Mouse (Mus musculus) mouse embryonic stem cell (cell line): Measurements from ENCODE around the gene Bmp8b.
"Not testable (repeated sequence)": the region's sequence is repeated elsewhere in the genome, so short reads cannot be mapped to it uniquely, and the experiment has no call there.

ENCODE experiments used
- in situ Hi-C, 2 experiments: fragments of 300-500 bp; cut with MboI; formaldehyde crosslinking; loops; 1 replicate in 1 of 2; 3 replicates in 1 of 2; pipeline ENCODE4 v1.14.3; 2019 to 2020; ENCODE audit warnings: low sequenced_read_pairs in 2 of 2, low pct_unique_long_range_greater_than_20kb in 1 of 2, mixed read lengths in 1 of 2; ENCODE audit not compliant: unreplicated experiment in 1 of 2

The Bmp8b gene

GRCm38 (mm10) chr4:123160571-123160970, 55.6 kb downstream of the Bmp8b start:
- in situ Hi-C loops, result no loop called here

- in situ Hi-C loops, result not testable (repeated sequence)
Observed at GRCm38 (mm10) chr4:123161251-123161650, 56.3 kb downstream of the Bmp8b start.

GRCm38 (mm10) chr4:123162305-123162917, 57.4 kb downstream of the Bmp8b start:
- in situ Hi-C loops, result no loop called here

GRCm38 (mm10) chr4:123164157-123164556, 59.2 kb downstream of the Bmp8b start:
- in situ Hi-C loops, result no loop called here

GRCm38 (mm10) chr4:123171811-123172210, 66.8 kb downstream of the Bmp8b start:
- in situ Hi-C loops, result no loop called here
